Mouse (Mus musculus): ENCODE measurements at regions not wholly inside any gene's neighbourhood (a gene's known extent, or its start where the extent isn't known, plus 50 kb on each side); places are given as distances from the start of the nearest gene placed in this dataset.
A peak's percentile ranks its signal among the peaks of the same experiment; 100 is the strongest.

DNA sequence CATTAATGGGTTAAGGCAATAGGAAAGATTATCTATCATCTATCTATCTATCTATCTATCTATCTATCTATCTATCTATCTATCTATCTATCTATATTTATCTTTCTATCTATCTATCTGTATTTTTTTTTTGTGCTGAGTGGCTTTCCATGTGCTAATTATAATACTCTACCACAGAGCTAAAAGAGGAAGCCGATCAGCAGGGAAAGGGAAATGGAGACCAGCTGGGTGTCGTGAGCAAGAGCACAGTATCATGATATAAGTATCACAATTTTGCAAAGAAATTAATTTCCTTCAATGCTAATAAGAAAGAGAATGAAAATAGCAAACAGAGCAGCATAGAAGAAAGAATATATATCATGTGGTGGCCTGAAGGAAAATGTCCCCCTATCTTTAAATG, 69.6 kb downstream of the Cldn1 start:
- Histone ChIP-seq H3K36me3 (no peaks in the 10 kb centered on the region), H3K4me1 (no peaks in the 10 kb centered on the region), H3K27ac (no peak overlapping the region), H3K4me2 (replicated peaks) (no peak overlapping the region), H3K9ac (no peak overlapping the region), H3K4me3 (no peak overlapping the region), H3K27me3 (no peaks in the 10 kb centered on the region), H3K9me3 (replicated peaks) (no peaks in the 10 kb centered on the region)
- no peak for ATAC-seq (ENCODE audit: low FRiP score)
- WGBS: 90% methylated on average over 2 of the region's 2 CpGs

DNA sequence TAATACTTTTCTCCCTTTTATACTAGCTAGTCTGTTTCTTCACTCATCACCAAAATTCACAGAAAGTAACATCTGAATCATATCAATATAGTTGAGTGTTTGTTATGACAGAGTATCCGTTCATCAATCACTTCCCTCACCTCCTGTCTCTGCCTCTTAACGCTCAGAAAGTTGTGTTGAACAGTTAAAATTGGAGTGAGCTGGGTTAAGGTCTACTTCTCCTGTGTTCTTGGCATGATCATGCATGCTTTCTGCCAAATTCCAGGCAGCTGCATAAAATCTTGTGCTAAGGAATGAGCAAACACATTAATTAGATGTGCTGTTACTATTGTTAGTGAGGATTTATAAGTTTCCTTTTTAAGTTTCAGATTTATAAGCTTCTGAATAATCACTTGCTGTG, 79.9 kb downstream of the Cldn1 start:
- Histone ChIP-seq H3K27ac (no peak overlapping the region), H3K27me3 (no peaks in the 10 kb centered on the region), H3K4me1 (no peaks in the 10 kb centered on the region), H3K9me3 (replicated peaks) (no peaks in the 10 kb centered on the region), H3K9ac (no peak overlapping the region), H3K4me3 (no peak overlapping the region), H3K36me3 (no peaks in the 10 kb centered on the region), H3K4me2 (replicated peaks) (no peak overlapping the region)
- WGBS: 74% methylated on average over 2 of the region's 2 CpGs
- no peak for ATAC-seq (ENCODE audit: low FRiP score)

DNA sequence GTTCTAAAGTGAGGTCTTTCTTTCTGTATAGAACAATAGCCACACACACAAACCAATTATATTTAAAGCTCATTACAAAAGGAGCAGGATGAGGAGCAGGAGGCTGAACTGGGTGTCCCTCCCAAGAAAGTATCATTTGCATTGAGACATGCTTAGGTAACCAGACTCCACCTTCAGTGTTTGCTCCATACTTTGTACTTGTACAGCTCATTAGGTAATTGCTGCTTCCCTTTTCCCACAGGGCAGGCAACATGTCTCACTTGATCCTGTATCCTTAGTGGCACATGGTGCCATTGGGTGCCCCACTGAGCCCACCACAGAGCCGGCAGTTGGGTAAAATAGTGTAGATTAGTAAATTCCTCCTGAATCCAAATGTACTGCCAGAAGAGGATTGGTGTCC, 86.0 kb downstream of the Cldn1 start:
- ATAC-seq (ENCODE audit: low FRiP score): no peak
- 85% methylated on average over 1 of the region's 1 CpGs for WGBS
- no peak overlapping the region for H3K4me2 ChIP-seq (replicated peaks)

DNA sequence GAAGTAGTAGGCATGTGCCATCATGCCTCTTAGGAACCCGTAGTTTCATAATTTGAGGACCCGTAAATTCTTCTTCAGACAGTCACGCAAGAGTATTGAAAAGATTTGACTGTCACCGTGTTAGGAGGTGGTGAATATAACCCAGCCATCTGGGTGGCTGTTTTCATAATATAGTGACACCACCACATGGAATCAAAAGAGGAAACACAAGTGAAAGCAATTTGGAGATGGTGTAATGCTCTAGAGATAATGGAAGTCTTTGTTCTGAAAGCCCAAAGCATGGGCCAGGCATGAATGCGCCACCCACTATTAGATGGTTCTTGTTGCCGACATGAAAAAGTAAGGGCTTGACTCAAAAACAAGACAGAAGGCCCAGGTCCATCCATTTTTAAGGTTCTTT, 86.9 kb downstream of the Cldn1 start:
- no peaks in the 10 kb centered on the region for H3K4me1 ChIP-seq
- no peaks in the 10 kb centered on the region for H3K36me3 ChIP-seq
- H3K4me3 ChIP-seq: no peak overlapping the region
- no peaks in the 10 kb centered on the region for H3K27me3 ChIP-seq
- 92% methylated on average over 6 of the region's 6 CpGs for WGBS
- H3K9me3 ChIP-seq (replicated peaks): no peaks in the 10 kb centered on the region
- no peak overlapping the region for H3K27ac ChIP-seq
- H3K9ac ChIP-seq: no peak overlapping the region
- no peak for ATAC-seq (ENCODE audit: low FRiP score)
- H3K4me2 ChIP-seq (replicated peaks): no peak overlapping the region

More for the DNA sequence above, 86.0 kb downstream of the Cldn1 start:
- Histone ChIP-seq H3K36me3 (no peaks in the 10 kb centered on the region), H3K4me3 (no peak overlapping the region), H3K27ac (no peak overlapping the region), H3K9me3 (replicated peaks) (no peaks in the 10 kb centered on the region), H3K4me1 (no peaks in the 10 kb centered on the region), H3K9ac (no peak overlapping the region), H3K27me3 (no peaks in the 10 kb centered on the region)

DNA sequence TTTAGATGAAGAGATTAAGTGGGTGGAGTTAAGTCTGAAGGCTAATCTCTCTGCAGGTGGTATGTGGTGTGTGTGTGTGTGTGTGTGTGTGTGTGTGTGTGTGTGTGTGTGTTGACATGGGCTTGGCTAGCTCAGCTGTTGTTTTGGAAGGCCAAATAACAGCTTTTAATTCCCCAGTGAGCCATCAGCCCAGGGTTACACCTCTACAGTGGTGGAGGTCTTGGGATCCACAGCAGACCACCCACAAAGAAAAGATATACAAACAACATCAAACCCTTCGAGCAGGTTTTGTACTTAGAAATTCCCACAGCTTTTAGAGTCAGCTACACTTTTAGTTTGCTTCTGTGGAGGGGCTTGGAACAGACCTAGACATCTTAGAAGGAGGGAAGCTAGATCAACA, 89.2 kb downstream of the Cldn1 start:
- Histone ChIP-seq H3K27me3 (no peaks in the 10 kb centered on the region), H3K36me3 (no peaks in the 10 kb centered on the region), H3K4me2 (replicated peaks) (no peak overlapping the region), H3K4me1 (no peaks in the 10 kb centered on the region), H3K9me3 (replicated peaks) (no peaks in the 10 kb centered on the region), H3K4me3 (no peak overlapping the region), H3K9ac (no peak overlapping the region), H3K27ac (no peak overlapping the region)
- no peak for ATAC-seq (ENCODE audit: low FRiP score)
- 47% methylated on average over 1 of the region's 1 CpGs for WGBS

DNA sequence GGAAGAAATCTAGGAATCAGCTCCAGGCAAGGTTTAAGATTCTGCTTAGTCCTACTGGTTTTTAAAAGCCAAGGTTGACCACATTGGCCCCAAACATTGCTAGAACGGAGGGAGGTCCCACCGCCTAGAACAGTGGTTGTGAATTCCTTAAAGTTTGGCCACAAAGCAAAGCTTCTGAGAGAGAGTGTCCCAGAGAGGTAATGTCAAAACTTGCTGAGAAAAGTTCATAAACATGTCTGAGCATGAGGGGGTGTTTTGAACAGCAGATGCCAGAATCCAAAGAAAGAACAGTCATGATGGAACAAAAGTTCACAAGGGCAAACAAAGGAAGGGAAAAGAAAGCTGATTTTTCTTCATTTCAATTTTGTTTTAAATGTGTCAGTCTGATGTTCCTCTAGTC, 90.1 kb downstream of the Cldn1 start:
- no peaks in the 10 kb centered on the region for H3K27me3 ChIP-seq
- H3K27ac ChIP-seq: no peak overlapping the region
- 83% methylated on average over 2 of the region's 2 CpGs for WGBS
- H3K4me1 ChIP-seq: no peaks in the 10 kb centered on the region
- H3K9me3 ChIP-seq (replicated peaks): no peaks in the 10 kb centered on the region
- no peak overlapping the region for H3K9ac ChIP-seq
- no peak overlapping the region for H3K4me3 ChIP-seq
- no peak overlapping the region for H3K4me2 ChIP-seq (replicated peaks)
- no peak for ATAC-seq (ENCODE audit: low FRiP score)
- H3K36me3 ChIP-seq: no peaks in the 10 kb centered on the region

DNA sequence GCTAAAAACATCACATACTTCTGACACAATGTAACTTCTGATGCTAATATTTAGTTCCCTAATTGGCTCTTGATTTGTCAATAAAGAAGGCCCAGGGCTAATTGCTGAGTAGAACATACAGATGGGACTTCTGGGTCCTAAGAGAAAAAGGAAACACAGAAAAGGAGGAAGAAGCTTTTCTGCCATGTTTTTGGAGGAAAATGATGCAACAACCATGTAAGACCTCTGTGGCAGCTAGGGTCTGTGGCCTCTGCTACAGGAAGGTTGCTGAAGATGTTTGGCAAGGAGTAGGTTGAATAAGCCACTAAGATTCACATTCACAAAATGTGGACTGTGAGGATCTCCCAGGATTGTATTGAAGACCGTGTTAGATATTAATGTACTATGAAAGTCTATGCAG, 94.9 kb downstream of the Cldn1 start:
- Histone ChIP-seq H3K9me3 (replicated peaks) (no peaks in the 10 kb centered on the region), H3K9ac (no peak overlapping the region), H3K4me2 (replicated peaks) (no peak overlapping the region), H3K27ac (no peak overlapping the region), H3K4me3 (no peak overlapping the region), H3K27me3 (no peaks in the 10 kb centered on the region), H3K4me1 (no peaks in the 10 kb centered on the region), H3K36me3 (no peaks in the 10 kb centered on the region)
- 88% methylated on average over 1 of the region's 1 CpGs for WGBS
- ATAC-seq (ENCODE audit: low FRiP score): no peak

DNA sequence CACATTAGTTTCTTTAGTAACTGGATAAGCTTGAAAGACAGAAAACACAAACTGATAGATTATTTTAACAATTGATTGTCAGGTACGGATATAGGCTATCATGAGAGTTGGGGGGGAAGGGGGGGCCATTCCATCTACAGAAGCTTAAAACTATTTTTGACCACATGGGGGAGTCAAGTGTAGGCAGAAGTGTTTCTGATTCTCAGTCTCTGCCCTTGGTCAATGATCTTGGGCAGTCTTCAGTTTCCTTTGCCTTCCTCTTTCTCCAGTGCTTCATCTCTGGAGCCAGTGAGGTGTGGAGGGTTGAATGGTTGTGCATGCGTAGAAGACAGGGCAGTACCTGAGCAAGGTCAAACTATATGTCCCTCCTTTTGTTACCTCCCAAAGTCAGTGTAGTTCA, 118.8 kb downstream of the Cldn1 start:
- Histone ChIP-seq H3K4me2 (replicated peaks) (no peak overlapping the region), H3K4me1 (no peaks in the 10 kb centered on the region), H3K27ac (no peak overlapping the region), H3K4me3 (no peak overlapping the region), H3K9me3 (replicated peaks) (no peaks in the 10 kb centered on the region), H3K9ac (no peak overlapping the region), H3K27me3 (no peaks in the 10 kb centered on the region), H3K36me3 (no peaks in the 10 kb centered on the region)
- ATAC-seq (ENCODE audit: low FRiP score): no peak
- WGBS: 76% methylated on average over 2 of the region's 2 CpGs

DNA sequence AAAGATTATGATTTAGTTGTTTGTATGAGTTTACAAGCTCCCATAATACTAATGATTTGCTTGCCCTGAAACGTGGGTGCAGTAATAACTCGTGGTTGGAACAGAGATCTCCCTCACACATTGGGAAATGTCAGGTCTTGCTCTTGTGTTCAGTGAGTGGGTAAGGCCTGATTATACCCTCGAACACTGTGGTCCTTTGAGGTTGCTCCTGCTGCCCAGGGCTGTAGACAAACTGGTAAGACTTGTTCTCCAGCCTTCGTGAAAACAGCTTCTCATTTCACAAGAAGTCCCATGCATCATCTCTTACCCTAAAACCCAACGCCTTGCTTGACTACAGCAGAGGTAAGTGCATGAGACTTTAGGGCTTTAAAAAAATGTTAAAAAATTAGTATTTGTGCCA, 119.9 kb downstream of the Cldn1 start:
- no peaks in the 10 kb centered on the region for H3K4me1 ChIP-seq
- no peak overlapping the region for H3K9ac ChIP-seq
- H3K4me2 ChIP-seq (replicated peaks): no peak overlapping the region
- H3K36me3 ChIP-seq: no peaks in the 10 kb centered on the region
- H3K4me3 ChIP-seq: no peak overlapping the region
- ATAC-seq (ENCODE audit: low FRiP score): no peak
- H3K27ac ChIP-seq: no peak overlapping the region
- no peaks in the 10 kb centered on the region for H3K9me3 ChIP-seq (replicated peaks)
- no peaks in the 10 kb centered on the region for H3K27me3 ChIP-seq
- WGBS: 80% methylated on average over 5 of the region's 5 CpGs

DNA sequence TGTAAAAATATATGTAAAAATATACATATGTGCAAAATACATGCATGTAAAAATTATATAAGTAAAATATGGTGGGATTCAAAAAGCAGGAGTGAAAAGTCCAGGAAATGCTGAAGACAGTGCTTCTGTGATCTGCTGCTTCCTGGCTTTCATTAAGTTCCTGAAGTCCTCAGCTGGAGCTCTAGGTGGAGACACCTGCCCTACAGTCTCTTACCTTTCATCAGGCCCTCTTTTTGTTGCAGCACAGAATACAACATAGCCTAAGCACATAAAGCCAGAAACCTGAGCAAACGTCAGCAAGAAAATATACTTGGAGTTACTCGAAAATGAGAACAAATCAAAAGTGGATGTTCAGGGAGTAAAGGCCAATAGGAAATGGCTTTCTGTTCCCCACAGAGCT, 120.6 kb downstream of the Cldn1 start:
- Histone ChIP-seq H3K9ac (no peak overlapping the region), H3K36me3 (no peaks in the 10 kb centered on the region), H3K4me2 (replicated peaks) (no peak overlapping the region), H3K4me3 (no peak overlapping the region), H3K27me3 (no peaks in the 10 kb centered on the region), H3K9me3 (replicated peaks) (no peaks in the 10 kb centered on the region), H3K4me1 (no peaks in the 10 kb centered on the region), H3K27ac (no peak overlapping the region)
- 90% methylated on average over 2 of the region's 2 CpGs for WGBS
- ATAC-seq (ENCODE audit: low FRiP score): no peak

DNA sequence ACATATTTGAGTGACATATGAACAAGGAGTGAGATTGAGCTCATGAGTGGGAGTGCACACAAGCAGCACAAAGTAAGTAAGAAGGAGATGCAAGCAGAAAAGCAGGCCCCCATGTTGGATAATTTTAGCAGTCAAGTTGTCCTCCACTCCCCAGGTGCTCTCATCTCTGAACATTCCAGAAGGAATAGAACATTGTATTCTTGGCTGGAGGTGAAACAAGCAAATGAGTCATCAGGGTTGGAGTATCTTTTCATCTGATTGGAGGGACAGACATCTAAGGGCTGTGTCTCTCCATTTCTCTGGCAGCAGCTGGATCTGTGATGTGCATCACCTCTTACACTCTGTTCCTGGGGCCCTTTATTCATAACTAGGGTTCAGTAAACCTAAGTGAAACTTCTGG, 122.7 kb downstream of the Cldn1 start:
- Histone ChIP-seq H3K36me3 (no peaks in the 10 kb centered on the region), H3K4me2 (replicated peaks) (no peak overlapping the region), H3K27me3 (no peaks in the 10 kb centered on the region), H3K9me3 (replicated peaks) (no peaks in the 10 kb centered on the region), H3K9ac (no peak overlapping the region), H3K4me3 (no peak overlapping the region), H3K4me1 (no peaks in the 10 kb centered on the region), H3K27ac (no peak overlapping the region)
- no peak for ATAC-seq (ENCODE audit: low FRiP score)

DNA sequence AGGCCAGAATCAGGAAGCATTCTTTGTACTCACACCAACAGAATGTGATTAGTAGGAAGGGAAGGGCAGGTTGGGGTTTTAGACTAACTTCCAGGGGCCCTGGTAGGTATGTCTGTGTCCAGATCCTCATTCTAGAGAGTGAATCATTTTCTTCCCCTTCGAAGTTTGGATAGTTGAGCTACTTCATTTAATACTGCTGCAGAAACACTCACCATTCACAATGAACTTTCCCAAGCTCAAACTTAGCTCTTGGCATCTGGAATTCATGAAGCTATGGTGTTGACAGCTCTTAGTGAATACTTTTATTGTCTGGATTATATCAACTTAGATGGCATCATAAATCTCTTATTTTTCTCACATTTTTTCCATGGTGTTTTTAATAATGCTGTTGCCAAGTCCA, 123.7 kb downstream of the Cldn1 start:
- no peak overlapping the region for H3K9ac ChIP-seq
- no peak for ATAC-seq (ENCODE audit: low FRiP score)
- H3K27me3 ChIP-seq: no peaks in the 10 kb centered on the region
- no peak overlapping the region for H3K4me3 ChIP-seq
- no peak overlapping the region for H3K4me2 ChIP-seq (replicated peaks)
- no peaks in the 10 kb centered on the region for H3K4me1 ChIP-seq
- no peaks in the 10 kb centered on the region for H3K36me3 ChIP-seq
- 72% methylated on average over 1 of the region's 1 CpGs for WGBS
- H3K27ac ChIP-seq: no peak overlapping the region
- no peaks in the 10 kb centered on the region for H3K9me3 ChIP-seq (replicated peaks)

DNA sequence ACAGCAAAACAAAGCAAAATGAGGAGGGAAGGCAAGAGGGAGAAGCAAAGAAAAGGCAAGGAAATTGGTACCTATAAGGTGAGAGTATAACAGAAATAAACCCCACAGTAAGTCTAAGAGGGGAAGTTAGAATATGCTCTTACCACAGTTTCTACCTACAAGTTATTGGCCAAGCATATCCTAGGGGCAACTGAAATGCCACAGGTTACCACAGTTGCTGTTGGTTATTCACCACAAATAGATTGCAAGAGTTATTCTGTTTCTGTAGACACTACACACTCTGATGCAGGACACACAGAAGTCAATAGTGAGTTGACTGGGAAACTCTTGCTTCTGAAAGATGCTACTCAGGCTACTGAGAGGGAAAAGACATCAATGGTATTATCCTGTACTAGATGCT, 129.7 kb upstream of the P3h2 start:
- H3K9me3 ChIP-seq (replicated peaks): no peaks in the 10 kb centered on the region
- no peak overlapping the region for H3K27ac ChIP-seq
- H3K9ac ChIP-seq: no peak overlapping the region
- no peak overlapping the region for H3K4me3 ChIP-seq
- H3K27me3 ChIP-seq: no peaks in the 10 kb centered on the region
- no peak for ATAC-seq (ENCODE audit: low FRiP score)
- no peaks in the 10 kb centered on the region for H3K36me3 ChIP-seq
- no peaks in the 10 kb centered on the region for H3K4me1 ChIP-seq
- no peak overlapping the region for H3K4me2 ChIP-seq (replicated peaks)

DNA sequence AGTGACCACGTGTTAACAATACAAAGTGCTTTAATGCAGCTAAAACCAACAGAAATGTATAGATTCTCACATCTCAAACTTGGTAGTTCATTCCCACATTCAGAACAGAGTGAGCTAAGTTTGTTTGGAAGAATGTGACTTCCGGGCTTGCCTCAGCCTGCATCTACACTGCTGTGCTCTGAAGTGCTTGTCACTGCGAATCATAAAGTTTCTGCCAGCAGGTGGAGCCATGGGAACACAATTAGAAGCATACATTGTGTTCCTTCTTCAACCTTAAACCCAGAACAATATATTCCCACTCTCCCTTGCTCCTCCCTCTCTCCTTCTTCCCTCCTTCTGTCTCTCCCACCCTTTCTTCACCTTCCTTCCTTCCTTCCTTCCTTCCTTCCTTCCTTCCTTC, 128.5 kb upstream of the P3h2 start:
- no peaks in the 10 kb centered on the region for H3K9me3 ChIP-seq (replicated peaks)
- H3K27me3 ChIP-seq: no peaks in the 10 kb centered on the region
- no peak overlapping the region for H3K4me3 ChIP-seq
- ATAC-seq (ENCODE audit: low FRiP score): peak; percentile 90
- no peaks in the 10 kb centered on the region for H3K4me1 ChIP-seq
- H3K27ac ChIP-seq: no peak overlapping the region
- no peak overlapping the region for H3K9ac ChIP-seq
- no peak overlapping the region for H3K4me2 ChIP-seq (replicated peaks)
- no peaks in the 10 kb centered on the region for H3K36me3 ChIP-seq
- WGBS: 9% methylated on average over 3 of the region's 3 CpGs

Data from hindbrain, embryonic 12.5 days (tissue).